Mouse (Mus musculus) lung, postnatal 0 days (tissue): ENCODE results near the gene Sp6.

Source experiments
- CTCF ChIP-seq: IDR thresholded peaks from 2 replicates; pipeline ENCODE4 v1.5.1; 2016; ENCODE audit warnings: antibody characterized with exemption, mild to moderate bottlenecking
- EP300 ChIP-seq: IDR thresholded peaks from 2 replicates; pipeline ENCODE4 v1.6.1; 2016; ENCODE audit warnings: antibody characterized with exemption, mild to moderate bottlenecking, control low read depth

DNA sequence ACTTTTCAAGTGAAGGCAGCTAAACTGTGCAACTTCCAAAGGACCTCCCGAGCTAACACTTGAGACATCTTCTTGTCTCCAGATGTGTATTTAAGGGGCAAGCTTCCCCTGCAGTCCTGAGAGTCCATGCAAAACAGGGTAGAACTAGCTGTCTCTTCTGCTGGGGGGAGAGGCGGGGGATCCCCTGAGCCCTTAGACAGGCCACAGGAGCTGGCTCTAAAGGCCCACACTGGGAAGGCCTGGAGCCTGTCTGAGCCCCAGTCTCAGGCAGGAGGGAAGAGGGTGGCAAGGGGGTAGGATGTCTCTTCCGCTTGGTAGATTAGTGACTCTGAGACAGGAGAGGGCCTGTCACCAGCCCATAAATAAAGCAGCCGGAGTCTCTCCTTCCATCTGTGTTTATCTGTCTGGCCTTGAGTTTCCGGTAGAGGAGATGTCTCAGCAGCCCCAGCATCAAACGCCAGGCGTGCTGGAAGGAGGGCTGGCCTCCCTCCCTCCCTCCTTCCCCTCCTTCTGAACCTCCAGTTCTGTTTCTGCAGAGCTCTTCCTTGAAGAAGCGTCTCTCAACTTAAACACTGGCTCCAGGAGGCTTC, 20.4 kb upstream of the Sp6 start:
- TF ChIP-seq CTCF (no peak), EP300 (no peak)
